Mouse (Mus musculus) myocyte (in vitro differentiated cells): Measurements from ENCODE around the gene Rgs3. TPM values are rescaled to one million over a fixed set of nuclear protein-coding genes. Genes with fewer than 3 reads are reported as not detected.

Experiments
- H3K27me3 ChIP-seq: one replicate; pipeline ENCODE4 v1.6.1; 2011; ENCODE audit not compliant: control insufficient read depth, insufficient read depth, insufficient read length
- H3K36me3 ChIP-seq: one replicate; pipeline ENCODE4 v1.6.1; 2011; ENCODE audit not compliant: control insufficient read depth, insufficient read depth
- H3K4me2 ChIP-seq: one replicate; pipeline ENCODE4 v1.6.1; 2011; ENCODE audit warnings: low read depth, control low read depth
- H3K4me3 ChIP-seq: one replicate; pipeline ENCODE4 v1.5.1; 2011; ENCODE audit warnings: mild to moderate bottlenecking, control low read depth, moderate library complexity
- H3K79me2 ChIP-seq: one replicate; pipeline ENCODE4 v1.6.1; 2011; ENCODE audit not compliant: control insufficient read depth, insufficient read depth
- H3ac ChIP-seq: one replicate; pipeline ENCODE4 v1.6.1; 2011; ENCODE audit not compliant: control insufficient read depth, insufficient read length
- CEBPB ChIP-seq: IDR thresholded peaks from 2 replicates; pipeline ENCODE4 v1.6.1; 2011; ENCODE audit warnings: mild to moderate bottlenecking, moderate library complexity; ENCODE audit not compliant: poor library complexity, insufficient read depth, severe bottlenecking
- E2F4 ChIP-seq: IDR thresholded peaks from one replicate; pipeline ENCODE4 v1.6.1; 2011; ENCODE audit warnings: mild to moderate bottlenecking, control low read depth, moderate library complexity; ENCODE audit not compliant: insufficient read depth
- MAX ChIP-seq: IDR thresholded peaks from one replicate; pipeline ENCODE4 v1.6.1; 2011; ENCODE audit warnings: low read depth, mild to moderate bottlenecking, control low read depth
- MYOD1 ChIP-seq, 3 experiments: IDR thresholded peaks; one replicate each; pipeline ENCODE4 v1.6.1; 2011; ENCODE audit warnings: control low read depth in 2 of 3, low read depth in 2 of 3, mild to moderate bottlenecking in 2 of 3, moderate library complexity in 1 of 3; ENCODE audit not compliant: insufficient read length in 2 of 3, control insufficient read depth in 1 of 3
- MYOG ChIP-seq, 3 experiments: IDR thresholded peaks; one replicate each; pipeline ENCODE4 v1.6.1; 2011; ENCODE audit warnings: control low read depth in 2 of 3, low read depth in 2 of 3, mild to moderate bottlenecking in 2 of 3; ENCODE audit not compliant: insufficient read length in 2 of 3, control insufficient read depth in 1 of 3, insufficient read depth in 1 of 3
- POLR2A ChIP-seq: IDR thresholded peaks from one replicate; pipeline ENCODE4 v1.6.1; 2011; ENCODE audit warnings: low read depth, mild to moderate bottlenecking, control low read depth, moderate library complexity; ENCODE audit not compliant: insufficient read length
- POLR2AphosphoS2 ChIP-seq: IDR thresholded peaks from one replicate; pipeline ENCODE4 v1.6.1; 2011; ENCODE audit warnings: low read depth, control low read depth; ENCODE audit not compliant: insufficient read length
- REST ChIP-seq: IDR thresholded peaks from one replicate; pipeline ENCODE4 v1.6.1; 2011; ENCODE audit warnings: mild to moderate bottlenecking, control low read depth, moderate library complexity; ENCODE audit not compliant: insufficient read depth, insufficient read length
- SRF ChIP-seq: IDR thresholded peaks from one replicate; pipeline ENCODE4 v1.6.1; 2011; ENCODE audit warnings: low read depth; ENCODE audit not compliant: control insufficient read depth, insufficient read length
- TCF12 ChIP-seq: IDR thresholded peaks from one replicate; pipeline ENCODE4 v1.6.1; 2011; ENCODE audit warnings: mild to moderate bottlenecking, control low read depth; ENCODE audit not compliant: poor library complexity, insufficient read depth, severe bottlenecking
- TCF3 ChIP-seq: IDR thresholded peaks from one replicate; pipeline ENCODE4 v1.6.1; 2011; ENCODE audit warnings: low read depth, control low read depth; ENCODE audit not compliant: insufficient read length
- USF1 ChIP-seq: IDR thresholded peaks from one replicate; pipeline ENCODE4 v1.6.1; 2011; ENCODE audit warnings: low read depth, mild to moderate bottlenecking, control low read depth, moderate library complexity
- polyA plus RNA-seq: library from polyadenylated mRNA; unstranded; fragments of >200 nt; fragmentation: generic; extraction: Trizol; gene quantifications from one replicate; pipeline ENCODE4 v1.2.1, GENCODE M21; 2012; ENCODE audit warnings: missing spikeins

The Rgs3 gene
- polyA plus RNA-seq, 1 experiment: 40.4 TPM

GRCm38 (mm10) chr4:62697469-62697868, 137.8 kb downstream of the Rgs3 start:
- H3K27me3 ChIP-seq: no peaks in the 10 kb centered on the region
- TF ChIP-seq REST (no peak), POLR2AphosphoS2 (no peak)
- H3K36me3 ChIP-seq: peaks cover 8% of the 10 kb centered on the region
- H3K4me2 ChIP-seq: no peak overlapping the region
- no peak overlapping the region for H3ac ChIP-seq
- H3K4me3 ChIP-seq: no peak overlapping the region
- H3K79me2 ChIP-seq: peaks cover 26% of the 10 kb centered on the region

GRCm38 (mm10) chr4:62698521-62698920, 138.9 kb downstream of the Rgs3 start:
- Histone ChIP-seq H3ac (no peak overlapping the region), H3K4me3 (no peak overlapping the region), H3K36me3 (peaks cover 8% of the 10 kb centered on the region), H3K27me3 (no peaks in the 10 kb centered on the region), H3K79me2 (peaks cover 30% of the 10 kb centered on the region), H3K4me2 (no peak overlapping the region)
- peak in 1 of 3 experiments; percentile 1 for TF ChIP-seq MYOG (IDR thresholded peaks at IDR 0.05; ENCODE audit: control insufficient read depth in 1 of 3, insufficient read depth in 1 of 3, insufficient read length in 2 of 3, low read depth in 2 of 3)
- TF ChIP-seq USF1: no peak
- TF ChIP-seq TCF12: no peak
- no peak for TF ChIP-seq E2F4
- no peak for TF ChIP-seq POLR2A
- TF ChIP-seq SRF: no peak

- H3K36me3 ChIP-seq: peaks cover 11% of the 10 kb centered on the region
- H3K79me2 ChIP-seq: peaks cover 30% of the 10 kb centered on the region
- H3K27me3 ChIP-seq: no peaks in the 10 kb centered on the region
- H3K4me3 ChIP-seq: peak overlapping the region; percentile 76
- peak; percentile 97 for TF ChIP-seq POLR2AphosphoS2
- no peak for TF ChIP-seq E2F4
- no peak for TF ChIP-seq MAX
- no peak for TF ChIP-seq CEBPB
- no peak for TF ChIP-seq MYOD1 (IDR thresholded peaks at IDR 0.05; ENCODE audit: control insufficient read depth in 1 of 3, insufficient read length in 2 of 3, low read depth in 2 of 3)
- TF ChIP-seq REST: no peak
- TF ChIP-seq USF1: no peak
- no peak for TF ChIP-seq MYOG (IDR thresholded peaks at IDR 0.05; ENCODE audit: control insufficient read depth in 1 of 3, insufficient read depth in 1 of 3, insufficient read length in 2 of 3, low read depth in 2 of 3)
- peak; percentile 95 for TF ChIP-seq POLR2A
- H3ac ChIP-seq: peak overlapping the region; percentile 11
- peak overlapping the region; percentile 94 for H3K4me2 ChIP-seq
Measured at GRCm38 (mm10) chr4:62699191-62699812, 139.7 kb downstream of the Rgs3 start.

GRCm38 (mm10) chr4:62700426-62700825, 140.8 kb downstream of the Rgs3 start:
- Histone ChIP-seq H3ac (peak overlapping the region; percentile 11), H3K4me3 (peak overlapping the region; percentile 76), H3K4me2 (peak overlapping the region; percentile 94), H3K79me2 (peaks cover 30% of the 10 kb centered on the region), H3K27me3 (no peaks in the 10 kb centered on the region), H3K36me3 (peaks cover 11% of the 10 kb centered on the region)
- no peak for TF ChIP-seq MYOG (IDR thresholded peaks at IDR 0.05; ENCODE audit: control insufficient read depth in 1 of 3, insufficient read depth in 1 of 3, insufficient read length in 2 of 3, low read depth in 2 of 3)
- TF ChIP-seq POLR2AphosphoS2: peak; percentile 30

- Histone ChIP-seq H3K79me2 (peaks cover 30% of the 10 kb centered on the region), H3K27me3 (no peaks in the 10 kb centered on the region), H3ac (no peak overlapping the region), H3K36me3 (peaks cover 11% of the 10 kb centered on the region), H3K4me3 (no peak overlapping the region), H3K4me2 (no peak overlapping the region)
- TF ChIP-seq REST (no peak), USF1 (no peak), E2F4 (no peak), CEBPB (no peak), MAX (no peak), TCF12 (no peak), POLR2A (peak; percentile 21), POLR2AphosphoS2 (peak; percentile 48), TCF3 (no peak), SRF (no peak), MYOD1 (IDR thresholded peaks at IDR 0.05; ENCODE audit: control insufficient read depth in 1 of 3, insufficient read length in 2 of 3, low read depth in 2 of 3) (no peak), MYOG (IDR thresholded peaks at IDR 0.05; ENCODE audit: control insufficient read depth in 1 of 3, insufficient read depth in 1 of 3, insufficient read length in 2 of 3, low read depth in 2 of 3) (no peak)
Measured at GRCm38 (mm10) chr4:62703151-62703550, 143.5 kb downstream of the Rgs3 start.
